Mouse (Mus musculus) 3134 (cell line): ENCODE results near the gene St6galnac3.
"Not testable (repeated sequence)": the region's sequence is repeated elsewhere in the genome, so short reads cannot be mapped to it uniquely, and the experiment has no call there.

ENCODE experiments used
- DNase-seq: peaks from one replicate; pipeline ENCODE4 v3.0.0-alpha.2; 2011; ENCODE audit warnings: low spot score; ENCODE audit not compliant: insufficient read length; ENCODE audit errors: extremely low read depth

The St6galnac3 gene

GRCm38 (mm10) chr3:153724701-153725668 is at the start of gene St6galnac3:
St6galnac3 (minus strand) TSS chr3:153725174.
- no peak for DNase-seq

DNA sequence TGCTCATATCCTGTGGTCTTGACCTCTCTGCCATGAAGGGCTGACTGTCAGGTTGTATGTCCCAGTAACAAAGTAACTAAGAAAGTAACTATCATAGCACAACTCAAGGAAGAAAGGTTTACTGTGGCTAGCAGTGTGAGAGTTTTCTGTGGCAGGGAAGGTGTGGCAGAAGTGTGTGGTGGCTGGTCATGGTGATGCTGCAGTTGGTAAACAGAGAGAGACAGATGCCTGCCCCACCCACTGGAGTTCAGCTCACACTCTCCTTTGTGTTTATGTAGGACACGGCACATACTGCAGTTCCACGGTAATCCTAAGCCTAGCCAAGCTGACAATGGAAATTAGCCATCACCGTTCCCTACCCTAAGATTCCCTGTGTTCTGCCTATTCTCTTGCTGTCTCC is 49.6 kb upstream of the St6galnac3 start:
- no peak for DNase-seq

DNA sequence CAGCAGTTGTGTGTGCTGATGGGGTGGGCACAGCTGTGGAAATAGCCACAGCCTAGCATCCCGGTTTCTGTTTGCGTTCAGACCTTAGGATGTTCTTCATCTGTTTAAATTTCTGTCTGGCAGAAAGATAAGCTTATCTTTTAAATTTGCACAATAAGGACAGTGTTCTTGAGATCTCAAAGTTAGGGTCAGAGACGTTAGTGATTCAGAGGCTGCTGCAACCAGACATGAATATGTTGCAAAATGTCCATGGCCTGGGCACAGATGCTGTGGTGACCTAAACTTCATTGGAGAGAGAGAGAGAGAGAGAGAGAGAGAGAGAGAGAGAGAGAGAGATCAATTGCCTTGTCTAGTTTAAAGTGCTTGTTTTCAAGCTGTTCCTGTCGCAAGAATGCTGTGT is 46.5 kb upstream of the St6galnac3 start:
- no peak for DNase-seq

- peak; percentile 10 for DNase-seq
These were observed 45.6 kb upstream of the St6galnac3 start for GRCm38 (mm10) chr3:153770573-153770972.

- DNase-seq: no peak
These were observed 44.2 kb upstream of the St6galnac3 start for GRCm38 (mm10) chr3:153769220-153769619.

- no peak for DNase-seq
These were observed 40.2 kb upstream of the St6galnac3 start for GRCm38 (mm10) chr3:153765171-153765570.

- no peak for DNase-seq
These were observed 39.8 kb upstream of the St6galnac3 start for GRCm38 (mm10) chr3:153764760-153765159.

DNA sequence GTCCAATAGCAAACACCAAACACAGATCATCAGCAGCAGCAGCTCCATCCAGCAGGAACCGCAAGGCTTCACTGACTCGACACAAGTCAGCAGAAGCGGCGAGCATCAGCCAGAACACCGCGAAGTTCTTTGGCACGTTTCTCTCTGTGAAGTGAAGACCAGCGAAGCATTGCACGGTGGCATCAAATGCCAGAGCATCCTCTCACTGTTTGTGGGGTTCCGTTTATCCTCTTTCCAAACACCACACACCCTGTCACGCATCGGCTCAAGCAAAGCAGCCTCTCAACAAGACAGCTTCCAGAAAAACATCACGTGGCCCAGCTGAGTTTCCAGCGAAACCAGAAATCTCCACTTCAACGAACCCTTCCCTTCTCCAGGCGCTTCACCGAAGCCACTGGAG is 36.2 kb upstream of the St6galnac3 start:
- no peak for DNase-seq

DNA sequence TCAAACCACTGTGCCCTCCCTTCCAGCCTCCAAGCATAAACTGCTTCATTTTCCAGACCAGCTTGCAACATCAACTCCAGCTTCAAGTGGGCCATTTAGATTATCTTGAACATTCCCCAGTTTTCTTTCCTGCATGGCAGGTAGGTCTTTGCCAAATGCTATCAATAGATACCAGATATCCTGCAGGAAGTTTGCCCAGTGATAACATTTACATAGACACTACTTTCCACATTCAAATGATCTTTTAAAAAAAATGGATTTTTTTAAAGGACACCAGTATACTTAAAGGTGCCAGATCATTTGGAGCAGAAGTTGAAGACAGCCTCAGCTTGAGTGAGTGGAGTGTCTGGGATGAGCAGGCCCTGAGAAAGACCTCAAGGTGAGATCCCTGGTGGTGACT is 34.3 kb upstream of the St6galnac3 start:
- no peak for DNase-seq

DNA sequence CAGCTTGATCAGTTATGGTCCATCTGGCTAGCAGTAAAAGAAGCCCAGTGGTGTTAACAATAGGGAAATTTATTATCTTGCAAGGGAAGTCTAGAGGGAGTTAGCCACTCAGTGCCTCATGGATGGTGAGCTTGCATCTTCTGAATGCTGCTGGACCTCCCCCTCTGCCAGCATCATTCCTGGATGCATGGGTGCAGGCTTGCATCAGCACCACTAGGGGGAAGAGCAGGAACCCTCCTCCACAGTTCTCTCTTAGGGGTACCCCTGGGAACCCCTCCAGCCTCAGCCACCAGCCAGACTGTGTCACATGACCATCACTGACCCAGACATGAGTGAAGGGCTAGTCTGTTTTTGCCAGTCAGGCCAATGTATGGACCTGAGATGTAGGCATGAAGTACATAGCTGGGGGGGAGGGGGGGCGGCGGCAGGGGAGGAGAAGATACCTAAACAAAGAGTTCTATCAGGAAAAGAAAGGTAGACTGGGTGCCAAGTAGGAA is 31.6 kb upstream of the St6galnac3 start:
- DNase-seq: no peak

GRCm38 (mm10) chr3:153755785-153756326 is 30.9 kb upstream of the St6galnac3 start:
- DNase-seq: not testable (repeated sequence)

GRCm38 (mm10) chr3:153751435-153751834 is 26.5 kb upstream of the St6galnac3 start:
- no peak for DNase-seq

DNA sequence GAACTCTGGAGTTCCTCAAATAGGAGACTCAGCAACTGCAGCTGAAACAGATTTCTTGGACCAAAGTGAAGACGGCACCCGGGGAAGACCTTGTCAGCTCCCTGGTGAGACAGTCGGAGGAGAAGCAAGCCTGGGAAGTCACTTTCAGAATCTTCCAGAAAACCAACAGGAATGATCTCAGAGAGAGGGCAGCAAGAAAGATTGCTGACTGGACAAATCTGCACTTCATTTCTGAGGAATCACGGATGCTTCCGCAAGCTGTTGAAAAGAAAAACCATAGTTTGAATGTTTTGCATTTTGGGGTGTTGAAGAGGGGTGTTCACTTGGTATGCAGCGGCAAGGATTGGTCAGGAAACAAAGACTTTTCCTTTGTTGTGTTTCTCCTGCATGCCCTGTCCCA is 24.4 kb upstream of the St6galnac3 start:
- DNase-seq: no peak

DNA sequence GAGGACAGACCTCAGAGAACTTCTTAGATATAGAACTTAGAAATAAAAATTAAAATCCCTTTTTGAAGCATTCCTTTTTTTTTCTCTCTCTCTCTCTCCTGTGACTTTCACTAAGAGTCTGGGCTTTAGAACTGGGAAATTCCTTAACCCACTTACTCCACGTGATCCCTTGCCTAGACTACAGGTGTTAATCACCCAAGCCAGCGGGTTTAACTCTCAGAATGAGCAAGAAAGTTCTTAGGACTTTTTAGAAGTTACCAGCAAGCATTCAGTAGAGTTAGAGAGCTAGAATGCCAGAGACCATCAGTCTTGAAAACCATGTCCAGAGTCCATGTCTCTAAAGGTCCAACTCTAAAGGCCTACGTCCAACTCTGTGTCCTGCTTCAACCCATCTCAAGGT is 23.3 kb upstream of the St6galnac3 start:
- DNase-seq: no peak

- no peak for DNase-seq
These were observed 20.1 kb upstream of the St6galnac3 start for GRCm38 (mm10) chr3:153745099-153745498.

DNA sequence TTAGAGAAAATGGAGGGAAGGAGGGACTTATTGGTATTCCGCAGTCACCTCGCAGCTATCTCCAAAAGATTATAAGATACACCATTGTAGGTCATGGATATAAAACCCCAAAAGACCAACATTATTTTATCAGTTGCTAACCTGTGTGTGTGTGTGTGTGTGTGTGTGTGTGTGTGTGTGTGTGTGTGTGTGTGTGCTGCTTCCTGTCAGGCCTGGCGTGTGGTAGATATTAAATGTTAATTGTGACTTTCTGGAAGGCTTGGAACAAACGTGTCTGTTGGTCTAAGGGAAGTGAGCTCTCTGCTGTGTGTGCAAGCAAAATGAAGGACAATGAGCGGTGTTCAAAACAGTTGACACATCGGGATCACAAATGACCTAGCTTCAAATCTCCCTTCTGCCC is 19.5 kb upstream of the St6galnac3 start:
- DNase-seq: no peak

DNA sequence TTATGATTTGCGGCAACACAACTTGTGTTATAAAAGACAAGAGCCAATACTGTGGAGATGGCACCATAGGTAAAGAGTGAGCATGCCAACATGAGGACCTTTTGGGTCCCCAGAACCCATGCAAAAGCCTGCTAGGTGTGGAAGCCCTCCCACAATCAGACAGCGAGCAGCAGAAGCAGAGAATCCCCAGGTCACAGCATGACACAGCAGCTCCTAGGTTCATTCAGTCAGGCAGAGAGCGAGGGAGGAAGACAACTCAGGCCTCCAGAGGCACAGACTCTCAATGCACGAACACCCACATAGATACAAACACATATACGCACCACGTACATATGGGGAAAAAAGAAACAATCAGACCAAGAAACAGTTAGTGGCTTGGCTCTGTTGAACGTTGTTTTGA is 16.8 kb upstream of the St6galnac3 start:
- DNase-seq: no peak

- no peak for DNase-seq
These were observed 14.4 kb upstream of the St6galnac3 start for GRCm38 (mm10) chr3:153739351-153739750.

GRCm38 (mm10) chr3:153738421-153738820 is 13.4 kb upstream of the St6galnac3 start:
- no peak for DNase-seq

GRCm38 (mm10) chr3:153736756-153737280 is 11.8 kb upstream of the St6galnac3 start:
- DNase-seq: no peak

- no peak for DNase-seq
These were observed 11.0 kb upstream of the St6galnac3 start for GRCm38 (mm10) chr3:153735796-153736549.
